Mouse (Mus musculus) heart, postnatal 0 days (tissue): ENCODE results near the gene Mtus2.

ENCODE experiments used
- CTCF ChIP-seq: IDR thresholded peaks from 2 replicates; pipeline ENCODE4 v1.5.1; 2016; ENCODE audit warnings: antibody characterized with exemption, control low read depth, low read depth
- EP300 ChIP-seq: IDR thresholded peaks from 2 replicates; pipeline ENCODE4 v1.6.1; 2016; ENCODE audit warnings: antibody characterized with exemption, low read depth

DNA sequence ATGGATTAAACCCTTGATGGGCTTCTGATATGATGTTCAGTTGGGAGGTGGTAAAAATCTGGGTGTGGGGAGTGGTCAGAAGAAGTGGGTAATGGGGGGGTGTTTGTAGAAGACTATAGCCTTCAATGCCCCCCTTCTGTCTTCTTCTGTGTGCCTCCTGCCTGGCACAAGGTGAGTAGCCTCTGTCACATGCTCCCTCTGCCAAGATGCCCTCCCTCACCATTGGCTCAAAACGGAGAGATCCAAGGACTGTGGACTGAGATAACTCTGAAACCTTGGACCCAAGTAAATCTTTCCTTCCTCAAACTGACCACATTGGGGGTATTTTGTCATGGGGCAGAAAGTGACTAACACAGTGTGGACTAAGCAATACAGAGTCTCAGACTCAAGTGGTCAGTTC lies 99.7 kb downstream of the Mtus2 start:
- no peak for TF ChIP-seq CTCF
- no peak for TF ChIP-seq EP300
